Mouse (Mus musculus) neural tube, embryonic 13.5 days (tissue): Measurements from ENCODE around the gene Pet100. TPM values are rescaled to one million over a fixed set of nuclear protein-coding genes. Genes with fewer than 3 reads are reported as not detected.

Experiments
- ATAC-seq: fragments of 200-750 bp; cut with Nextera tagmentation; 2 replicates; pipeline ENCODE4 v1.8.0; 2017; ENCODE audit warnings: low read depth, mild to moderate bottlenecking, moderate TSS enrichment, moderate library complexity
- H3K27ac ChIP-seq: fragments of 300-500 bp; sonication (generic); replicated peaks from 2 replicates; pipeline ENCODE4 v1.5.1; 2015; ENCODE audit warnings: moderate library complexity, mild to moderate bottlenecking, inconsistent platforms
- H3K27me3 ChIP-seq: fragments of 300-500 bp; sonication (generic); 2 replicates; pipeline ENCODE4 v1.6.1; 2015; ENCODE audit warnings: mild to moderate bottlenecking, inconsistent platforms
- H3K36me3 ChIP-seq: fragments of 300-500 bp; sonication (generic); 2 replicates; pipeline ENCODE4 v1.6.1; 2015; ENCODE audit warnings: mild to moderate bottlenecking, inconsistent platforms
- H3K4me1 ChIP-seq: fragments of 300-500 bp; sonication (generic); replicated peaks from 2 replicates; pipeline ENCODE4 v1.6.1; 2015; ENCODE audit warnings: inconsistent platforms
- H3K4me2 ChIP-seq: fragments of 300-500 bp; sonication (generic); 2 replicates; pipeline ENCODE4 v1.6.1; 2015; ENCODE audit warnings: inconsistent platforms, mild to moderate bottlenecking, moderate library complexity
- H3K4me3 ChIP-seq: fragments of 300-500 bp; sonication (generic); 2 replicates; pipeline ENCODE4 v1.5.1; 2015; ENCODE audit warnings: mild to moderate bottlenecking, inconsistent platforms
- H3K9ac ChIP-seq: fragments of 300-500 bp; sonication (generic); 2 replicates; pipeline ENCODE4 v1.6.1; 2015; ENCODE audit warnings: moderate library complexity, mild to moderate bottlenecking, inconsistent platforms
- H3K9me3 ChIP-seq: fragments of 300-500 bp; sonication (generic); 2 replicates; pipeline ENCODE4 v1.6.1; 2016; ENCODE audit warnings: inconsistent platforms
- WGBS: fragments of 180-500 bp; shearing (Covaris S2); methylation state at CpG from one replicate; pipeline ENCODE4 v1.1.7; 2015; 5-methylcytosine and 5-hydroxymethylcytosine counted together
- polyA plus RNA-seq: library from polyadenylated mRNA; unstranded; fragments of >200 nt; fragmentation: Nextera tagmentation; extraction: Ambion mirVana; gene quantifications from 2 replicates; pipeline ENCODE4 v1.2.1, GENCODE M21; 2015

Gene Pet100
- polyA plus RNA-seq, 1 experiment from 2014 or later, result 122 TPM

DNA sequence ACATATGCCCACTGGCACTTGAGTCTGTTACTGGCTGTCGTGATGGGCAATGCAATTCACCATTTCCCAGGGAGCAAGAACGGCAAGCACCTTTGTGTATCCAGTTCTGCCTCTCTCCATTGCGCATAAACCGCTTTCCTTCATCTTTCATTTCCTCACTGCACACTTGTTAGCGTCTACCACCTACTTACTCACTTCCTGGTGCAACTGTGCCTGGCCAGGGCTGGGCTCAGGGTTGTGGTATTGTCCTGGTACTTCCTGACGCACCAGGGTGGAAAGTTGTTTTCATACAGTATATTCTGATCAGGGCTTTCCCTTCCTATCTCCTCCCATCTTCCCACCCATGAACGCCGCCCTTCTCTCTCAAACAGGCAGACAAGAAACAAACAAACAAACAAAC is 39.5 kb downstream of the Pet100 start:
- no peak overlapping the region for H3K9ac ChIP-seq
- no peak overlapping the region for H3K4me2 ChIP-seq
- H3K9me3 ChIP-seq, result no peaks in the 10 kb centered on the region
- ATAC-seq, result no peak
- H3K27ac ChIP-seq, result no peak overlapping the region
- WGBS, result 87% methylated on average over 8 of the region's 8 CpGs
- no peaks in the 10 kb centered on the region for H3K36me3 ChIP-seq
- H3K4me3 ChIP-seq, result no peak overlapping the region
- H3K4me1 ChIP-seq, result peaks cover 8% of the 10 kb centered on the region
- no peaks in the 10 kb centered on the region for H3K27me3 ChIP-seq

DNA sequence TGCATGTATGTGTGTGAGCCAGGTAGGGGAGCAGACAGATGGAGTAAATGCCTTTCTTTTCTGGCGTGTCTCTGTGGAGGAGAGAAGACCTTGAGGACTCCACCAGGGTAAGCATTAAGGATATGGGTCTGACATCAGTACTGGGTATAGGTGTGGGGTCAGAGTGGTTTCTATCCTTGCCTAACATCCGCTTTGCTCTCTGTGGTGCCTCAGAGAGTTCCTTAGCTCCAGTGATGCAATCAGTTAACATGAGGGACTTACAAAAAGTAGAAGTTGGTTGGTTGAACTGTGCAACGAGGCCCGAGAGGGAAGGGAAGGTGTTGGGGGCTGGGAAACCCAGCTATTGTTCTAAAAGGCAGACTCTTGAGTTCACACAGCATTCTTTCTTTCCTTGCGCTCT is 43.1 kb downstream of the Pet100 start:
- H3K27me3 ChIP-seq, result no peaks in the 10 kb centered on the region
- no peak overlapping the region for H3K4me3 ChIP-seq
- no peaks in the 10 kb centered on the region for H3K4me1 ChIP-seq
- no peaks in the 10 kb centered on the region for H3K36me3 ChIP-seq
- 66% methylated on average over 5 of the region's 5 CpGs for WGBS
- no peak overlapping the region for H3K9ac ChIP-seq
- H3K9me3 ChIP-seq, result no peaks in the 10 kb centered on the region
- no peak for ATAC-seq
- no peak overlapping the region for H3K4me2 ChIP-seq
- H3K27ac ChIP-seq, result no peak overlapping the region

DNA sequence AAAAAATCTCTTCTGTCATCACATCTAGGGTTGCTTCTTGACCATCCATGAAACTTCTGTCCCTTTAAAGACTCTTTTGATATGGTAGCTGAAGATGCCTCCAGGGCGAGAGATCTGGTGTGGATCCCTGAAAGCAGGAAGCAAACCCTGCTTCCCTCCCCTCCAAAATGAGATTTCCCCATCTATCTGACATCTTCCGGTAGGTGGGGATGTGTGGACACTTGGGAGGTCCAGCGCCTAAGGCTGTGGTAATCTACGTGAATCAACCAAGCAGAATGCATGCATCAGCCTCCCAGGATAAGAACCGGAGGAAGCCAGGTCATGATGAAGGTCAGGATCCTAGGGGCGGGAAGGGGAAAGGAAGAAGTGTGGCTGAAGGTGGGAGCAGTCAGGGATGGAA is 44.2 kb downstream of the Pet100 start, which contains the start of gene Mcemp1:
Gene Mcemp1, plus strand, starts transcription at position 248 of the 400 bp plus-strand sequence.
- Histone ChIP-seq H3K36me3 (no peaks in the 10 kb centered on the region), H3K4me2 (no peak within 1 kb of the TSS), H3K9me3 (no peaks in the 10 kb centered on the region), H3K4me1 (no peaks in the 10 kb centered on the region), H3K4me3 (no peak within 1 kb of the TSS), H3K27me3 (no peaks in the 10 kb centered on the region), H3K9ac (no peak within 1 kb of the TSS), H3K27ac (no peak within 1 kb of the TSS)
- ATAC-seq, result no peak
- 79% methylated on average over 6 of the region's 6 CpGs for WGBS

DNA sequence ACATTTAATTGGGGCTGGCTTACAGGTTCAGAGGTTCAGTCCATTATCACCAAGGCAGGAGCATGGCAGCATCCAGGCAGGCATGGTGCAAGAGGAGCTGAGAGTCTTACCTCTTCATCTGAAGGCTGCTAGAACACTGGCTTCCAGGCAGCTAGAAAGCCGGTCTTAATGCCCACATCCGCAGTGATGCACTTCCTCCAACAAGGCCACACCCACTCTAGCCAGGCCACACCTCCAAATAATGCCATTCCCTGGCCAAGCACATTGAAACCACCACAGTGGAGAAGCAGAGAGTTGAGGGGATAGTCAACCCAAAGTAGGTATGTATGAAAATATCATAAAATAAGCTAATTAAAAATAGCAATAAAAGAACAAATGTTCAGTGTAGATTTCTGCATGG is 49.0 kb downstream of the Pet100 start:
- peaks cover 12% of the 10 kb centered on the region; the same call in 1 of the 2 replicates for H3K4me1 ChIP-seq
- H3K36me3 ChIP-seq, result no peaks in the 10 kb centered on the region
- H3K9ac ChIP-seq, result no peak overlapping the region
- 85% methylated on average over 2 of the region's 2 CpGs for WGBS
- H3K4me3 ChIP-seq, result no peak overlapping the region
- no peaks in the 10 kb centered on the region for H3K9me3 ChIP-seq
- no peaks in the 10 kb centered on the region for H3K27me3 ChIP-seq
- no peak for ATAC-seq
- no peak overlapping the region for H3K4me2 ChIP-seq
- no peak overlapping the region for H3K27ac ChIP-seq

DNA sequence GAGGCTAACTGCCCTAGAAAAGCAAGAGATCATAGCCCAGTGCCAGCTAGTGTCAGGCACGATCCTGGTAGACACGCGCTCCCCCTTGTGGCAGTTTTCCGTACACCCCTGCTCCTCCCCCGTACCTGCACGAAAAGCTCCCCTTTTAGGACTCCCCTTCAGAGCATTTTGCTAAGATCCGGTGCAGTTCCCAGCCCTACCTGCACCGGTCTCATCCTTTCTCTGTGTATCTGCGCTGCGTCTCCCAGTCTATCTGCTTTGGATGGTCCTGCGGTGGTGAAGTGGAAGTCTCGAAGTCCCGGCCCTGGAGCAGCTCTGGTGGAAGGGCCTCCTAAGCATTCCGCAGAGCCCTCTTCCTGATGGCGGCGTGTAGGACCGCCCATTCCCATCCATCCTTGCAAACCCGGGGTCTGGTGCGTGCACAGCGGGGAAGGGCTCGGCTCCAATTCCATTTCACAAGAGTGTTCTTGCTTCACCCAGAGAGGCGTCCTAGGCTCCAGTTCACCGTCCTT is 50.7 kb downstream of the Pet100 start, which contains the start of gene Fcor:
Gene Fcor, minus strand, starts transcription at position 383 of the 512 bp plus-strand sequence.
- 1% methylated on average over 23 of the region's 23 CpGs for WGBS

DNA sequence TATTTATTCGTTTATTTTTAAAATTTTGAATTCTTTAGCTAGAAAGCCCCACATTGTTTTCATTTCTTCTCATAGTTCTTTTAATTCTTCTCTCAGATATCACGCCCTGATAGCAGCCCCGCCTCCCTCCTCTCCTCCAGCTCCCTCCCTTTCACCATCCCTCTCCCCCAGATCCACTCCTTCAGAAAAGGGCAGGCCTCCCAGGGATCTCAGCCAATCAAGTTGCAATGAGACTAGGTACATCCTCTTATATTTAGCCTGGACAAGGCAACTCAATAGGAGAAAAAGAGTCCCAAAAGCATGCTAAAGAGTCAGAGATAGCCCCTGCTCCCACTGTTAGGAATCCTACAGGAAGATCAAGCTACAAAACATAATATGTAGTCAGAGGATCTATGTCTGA is 53.3 kb downstream of the Pet100 start:
- peaks cover 11% of the 10 kb centered on the region for H3K36me3 ChIP-seq
- no peaks in the 10 kb centered on the region for H3K9me3 ChIP-seq
- H3K27ac ChIP-seq, result no peak overlapping the region
- H3K4me3 ChIP-seq, result no peak overlapping the region
- no peak overlapping the region for H3K4me2 ChIP-seq
- H3K27me3 ChIP-seq, result no peaks in the 10 kb centered on the region
- no peak for ATAC-seq
- H3K4me1 ChIP-seq, result peaks cover 29% of the 10 kb centered on the region
- WGBS, result 60% methylated on average over 3 of the region's 3 CpGs
- no peak overlapping the region for H3K9ac ChIP-seq

More for the DNA sequence above, 50.7 kb downstream of the Pet100 start, which contains the start of gene Fcor:
- peak within 1 kb of the TSS; percentile 50 for H3K4me3 ChIP-seq
- peaks cover 12% of the 10 kb centered on the region for H3K4me1 ChIP-seq
- no peaks in the 10 kb centered on the region for H3K9me3 ChIP-seq
- peak within 1 kb of the TSS; percentile 76 for H3K27ac ChIP-seq
- no peaks in the 10 kb centered on the region for H3K36me3 ChIP-seq
- H3K9ac ChIP-seq, result peak within 1 kb of the TSS; percentile 72
- H3K27me3 ChIP-seq, result no peaks in the 10 kb centered on the region
- ATAC-seq, result peak; percentile 88
- peak within 1 kb of the TSS; percentile 58 for H3K4me2 ChIP-seq

Other genes with a start within 250 kb of the Pet100 start
- gene Arhgef18, start 228.5 kb upstream of the Pet100 start, polyA plus RNA-seq, result 9.2 and 11.0 TPM in 2 replicates
- gene Pex11g, start 153.9 kb upstream of the Pet100 start, polyA plus RNA-seq, result 3.1 and 3.2 TPM in 2 replicates
- 0.17 TPM in 1 of 2 replicates, not detected in the other for gene Tex45, start 150.7 kb upstream of the Pet100 start, polyA plus RNA-seq
- 76.4 and 77.7 TPM in 2 replicates for gene Zfp358, start 128.4 kb upstream of the Pet100 start, polyA plus RNA-seq
- 88.6 and 91.9 TPM in 2 replicates for gene Mcoln1, start 121.1 kb upstream of the Pet100 start, polyA plus RNA-seq
- gene Pnpla6, start 106.2 kb upstream of the Pet100 start, polyA plus RNA-seq, result 35.7 and 36.7 TPM in 2 replicates
- 0.50 and 0.77 TPM in 2 replicates for gene C330021F23Rik, start 53.6 kb upstream of the Pet100 start, polyA plus RNA-seq
- gene Camsap3, start 34.3 kb upstream of the Pet100 start, polyA plus RNA-seq, result 34.0 and 38.9 TPM in 2 replicates
- gene Xab2, start 232 bp upstream of the Pet100 start, polyA plus RNA-seq, result 52.8 and 54.7 TPM in 2 replicates
- 0.58 TPM in 1 of 2 replicates, not detected in the other for gene Pcp2, start 4.0 kb downstream of the Pet100 start, polyA plus RNA-seq
- gene Stxbp2, start 9.4 kb downstream of the Pet100 start, polyA plus RNA-seq, result 29.4 and 29.9 TPM in 2 replicates
- 0.22 and 0.59 TPM in 2 replicates for gene Retn, start 34.2 kb downstream of the Pet100 start, polyA plus RNA-seq
- gene Mcemp1, start 44.2 kb downstream of the Pet100 start, polyA plus RNA-seq, result 0.25 TPM in 1 of 2 replicates, not detected in the other
- gene Fcor, start 50.8 kb downstream of the Pet100 start, polyA plus RNA-seq, result 12.7 and 17.8 TPM in 2 replicates
- gene Trappc5, start 54.8 kb downstream of the Pet100 start, polyA plus RNA-seq, result 52.9 and 53.3 TPM in 2 replicates
- 0.20 and 0.39 TPM in 2 replicates for gene Fcer2a, start 72.6 kb downstream of the Pet100 start, polyA plus RNA-seq
- not detected in 2 replicates for gene Clec4g, start 99.1 kb downstream of the Pet100 start, polyA plus RNA-seq
- gene Cd209a, start 127.4 kb downstream of the Pet100 start, polyA plus RNA-seq, result not detected in 2 replicates
- gene Cd209e, start 232.8 kb downstream of the Pet100 start, polyA plus RNA-seq, result not detected in 2 replicates